Comparison of ENCODE assay signal across 8 mouse cellular contexts in the genomic region with DNA sequence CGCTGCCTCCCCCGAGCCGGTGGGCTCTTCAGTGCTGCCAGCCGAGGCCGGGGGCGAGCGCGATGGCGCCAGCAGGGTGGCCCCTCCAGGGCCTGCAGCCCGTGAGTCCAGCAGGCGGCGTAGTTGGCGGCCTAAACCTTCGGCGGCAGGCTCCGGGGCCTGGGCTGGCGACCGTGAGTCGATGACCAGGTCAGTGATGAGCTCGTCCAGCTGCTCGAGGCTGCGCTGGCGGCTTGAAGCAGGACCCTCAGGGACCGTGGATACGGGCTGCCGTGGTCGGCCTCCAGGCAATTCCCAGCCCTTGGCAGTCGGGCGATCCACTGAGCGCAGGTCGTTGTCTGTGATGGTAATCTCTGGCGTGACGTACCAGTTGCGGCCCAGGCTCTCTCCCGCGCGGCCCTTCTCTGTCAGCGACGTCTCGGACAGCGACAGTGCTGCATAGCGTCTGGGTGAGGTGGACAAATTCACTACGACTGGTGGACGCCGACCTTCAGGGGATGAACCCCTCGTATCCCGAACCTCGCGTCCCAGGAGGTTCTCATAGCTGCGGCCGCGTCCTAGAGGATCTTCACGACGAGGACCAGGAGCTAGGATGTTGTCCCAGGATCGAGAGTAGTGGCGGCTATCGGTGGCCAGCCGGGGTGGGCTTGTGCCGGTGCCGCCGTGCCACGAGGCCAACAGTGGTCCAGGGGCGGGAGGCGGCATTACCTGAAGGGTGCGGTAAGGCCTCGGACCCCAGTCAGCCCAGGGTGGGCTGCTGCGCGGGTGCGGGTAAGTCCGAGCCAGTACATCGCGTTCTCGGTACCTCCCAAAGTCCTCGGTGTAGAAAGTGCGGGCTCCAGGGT. TPM values are rescaled to one million over a fixed set of nuclear protein-coding genes. Genes with fewer than 3 reads are reported as not detected.
DNase-seq lines count a peak whose midpoint lies in the region; ATAC-seq and TF ChIP-seq lines count a peak whose summit lies in the region.

No protein-coding gene starts in this region.

- no peak overlapping the region for H3K4me3 ChIP-seq in left cerebral cortex, adult 2 months
- H3K4me3 ChIP-seq in forebrain, embryonic 12.5 days (replicated peaks): peak overlapping the region; percentile 30
- peak overlapping the region; percentile 33 for H3K4me3 ChIP-seq in limb, embryonic 12.5 days (replicated peaks)
- peak overlapping the region; percentile 5; the same call in 1 of the 2 replicates for H3K4me3 ChIP-seq in small intestine, adult 2 months (ENCODE audit: low read depth, low read length)

- H3K4me1 ChIP-seq in forebrain, embryonic 12.5 days: peaks cover 69% of the 10 kb centered on the region
- H3K4me1 ChIP-seq in limb, embryonic 12.5 days (replicated peaks): peaks cover 77% of the 10 kb centered on the region
- H3K4me1 ChIP-seq in small intestine, adult 2 months (ENCODE audit: control insufficient read depth, insufficient read depth, insufficient read length, low read length): peaks cover 33% of the 10 kb centered on the region

- TF ChIP-seq POLR2A in small intestine, adult 2 months (IDR thresholded peaks at IDR 0.05; ENCODE audit: low read depth, low read length): no peak

- H3K9ac ChIP-seq in forebrain, embryonic 12.5 days: no peak overlapping the region; the same call in 1 of the 2 replicates
- no peak overlapping the region; the same call in 1 of the 2 replicates for H3K9ac ChIP-seq in limb, embryonic 12.5 days (replicated peaks)

- TF ChIP-seq CTCF in left cerebral cortex, adult 2 months (IDR thresholded peaks at IDR 0.05): peak; percentile 2; the same call in 1 of the 2 replicates
- TF ChIP-seq CTCF in small intestine, adult 2 months (IDR thresholded peaks at IDR 0.05; ENCODE audit: extremely low read depth, insufficient read length, insufficient replicate concordance, low read depth, low read length): no peak

- H3K9me3 ChIP-seq in forebrain, embryonic 12.5 days: no peaks in the 10 kb centered on the region
- H3K9me3 ChIP-seq in limb, embryonic 12.5 days: no peaks in the 10 kb centered on the region

- peak in 1 of 2 experiments; percentile 28 for DNase-seq in left cerebral cortex, adult 2 months (ENCODE audit: extremely low spot score in 1 of 2, low spot score in 2 of 2)
- DNase-seq in left cerebral cortex, postnatal 36 days (ENCODE audit: low spot score in 2 of 2): no peak
- peak; percentile 24 to 64 for DNase-seq in cerebellum, adult 18-20 months
- no peak for DNase-seq in urinary bladder, postnatal 10 days (ENCODE audit: low spot score)
- no peak for DNase-seq in testis, postnatal 14 days (ENCODE audit: low spot score)

- peaks cover 60% of the 10 kb centered on the region for H3K27me3 ChIP-seq in forebrain, embryonic 12.5 days
- H3K27me3 ChIP-seq in limb, embryonic 12.5 days: peaks cover 57% of the 10 kb centered on the region
- H3K27me3 ChIP-seq in small intestine, adult 2 months (ENCODE audit: control insufficient read depth, insufficient read depth, low read length): peaks cover 36% of the 10 kb centered on the region

- 4% methylated on average over 75 of the region's 75 CpGs for WGBS in forebrain, embryonic 12.5 days
- 5% methylated on average over 75 of the region's 75 CpGs for WGBS in limb, embryonic 12.5 days
- 22% methylated on average over 75 of the region's 75 CpGs for WGBS in small intestine, adult 2 months

- H3K36me3 ChIP-seq in forebrain, embryonic 12.5 days (replicated peaks): peaks cover 6% of the 10 kb centered on the region
- peaks cover 9% of the 10 kb centered on the region for H3K36me3 ChIP-seq in limb, embryonic 12.5 days
- peaks cover 1% of the 10 kb centered on the region; the same call in 1 of the 2 replicates for H3K36me3 ChIP-seq in small intestine, adult 2 months (ENCODE audit: control insufficient read depth, insufficient read depth, low read length)

- no peak for ATAC-seq in forebrain, embryonic 12.5 days (ENCODE audit: low FRiP score)
- ATAC-seq in limb, embryonic 12.5 days (ENCODE audit: insufficient number of reproducible peaks, insufficient read depth, low FRiP score, low TSS enrichment, low read depth): no peak

- peak overlapping the region; percentile 44 for H3K4me2 ChIP-seq in forebrain, embryonic 12.5 days
- H3K4me2 ChIP-seq in limb, embryonic 12.5 days: peak overlapping the region; percentile 53

- intact Hi-C loops in left cerebral cortex, adult 2 months (cut with DNase I): no loop called here
- intact Hi-C loops in left cerebral cortex, postnatal 36 days (cut with DNase I): no loop called here

- H3K27ac ChIP-seq in left cerebral cortex, adult 2 months: peak overlapping the region; percentile 97
- H3K27ac ChIP-seq in forebrain, embryonic 12.5 days: no peak overlapping the region
- H3K27ac ChIP-seq in limb, embryonic 12.5 days: no peak overlapping the region
- H3K27ac ChIP-seq in small intestine, adult 2 months (ENCODE audit: insufficient read depth, low read depth, low read length): no peak overlapping the region

RNA-seq across cellular contexts. Expression of gene Phpt1, which starts 3.1 kb away (rescaled TPM):
- 10 to 100 TPM; 64.0 to 70.5 TPM for total RNA-seq in left cerebral cortex, adult 2 months (2021)
- total RNA-seq in left cerebral cortex, postnatal 36 days (2021): 10 to 100 TPM; 74.6 to 75.4 TPM
- polyA plus RNA-seq in forebrain, embryonic 12.5 days (2016; fragmentation: Nextera tagmentation; extraction: Ambion mirVana): 154 and 158 TPM in 2 replicates
- polyA plus RNA-seq in limb, embryonic 12.5 days (2016; fragmentation: Nextera tagmentation; extraction: Ambion mirVana): 183 and 184 TPM in 2 replicates
- 15.8 and 29.7 TPM in 2 replicates for polyA plus RNA-seq in small intestine, adult 2 months (2012; rRNA removed)

RNA-seq across cellular contexts. Expression of gene Ajm1, which starts 3.4 kb away (rescaled TPM):
- total RNA-seq in left cerebral cortex, adult 2 months (2021): 100 to 1,000 TPM; 102 to 104 TPM
- total RNA-seq in left cerebral cortex, postnatal 36 days (2021): 100 to 1,000 TPM in 1 of 2 experiments, 10 to 100 TPM in 1; 99.8 to 110 TPM
- 0.91 and 1.5 TPM in 2 replicates for polyA plus RNA-seq in forebrain, embryonic 12.5 days (2016; fragmentation: Nextera tagmentation; extraction: Ambion mirVana)
- polyA plus RNA-seq in limb, embryonic 12.5 days (2016; fragmentation: Nextera tagmentation; extraction: Ambion mirVana): 0.08 and 0.23 TPM in 2 replicates
- 1.7 and 2.2 TPM in 2 replicates for polyA plus RNA-seq in small intestine, adult 2 months (2012; rRNA removed)

RNA-seq across cellular contexts. Expression of gene Mamdc4, which starts 3.5 kb away (rescaled TPM):
- 1 to 10 TPM; 1.8 to 2.6 TPM for total RNA-seq in left cerebral cortex, adult 2 months (2021)
- total RNA-seq in left cerebral cortex, postnatal 36 days (2021): 1 to 10 TPM; 1.4 to 2.4 TPM
- polyA plus RNA-seq in forebrain, embryonic 12.5 days (2016; fragmentation: Nextera tagmentation; extraction: Ambion mirVana): 5.2 and 5.9 TPM in 2 replicates
- polyA plus RNA-seq in limb, embryonic 12.5 days (2016; fragmentation: Nextera tagmentation; extraction: Ambion mirVana): 2.3 and 3.0 TPM in 2 replicates
- 0.52 and 1.1 TPM in 2 replicates for polyA plus RNA-seq in small intestine, adult 2 months (2012; rRNA removed)

RNA-seq across cellular contexts. Expression of gene Edf1, which starts 20.5 kb away (rescaled TPM):
- total RNA-seq in left cerebral cortex, adult 2 months (2021): 100 to 1,000 TPM; 190 to 202 TPM
- 100 to 1,000 TPM; 189 to 236 TPM for total RNA-seq in left cerebral cortex, postnatal 36 days (2021)
- polyA plus RNA-seq in forebrain, embryonic 12.5 days (2016; fragmentation: Nextera tagmentation; extraction: Ambion mirVana): 332 and 360 TPM in 2 replicates
- polyA plus RNA-seq in limb, embryonic 12.5 days (2016; fragmentation: Nextera tagmentation; extraction: Ambion mirVana): 320 and 329 TPM in 2 replicates
- polyA plus RNA-seq in small intestine, adult 2 months (2012; rRNA removed): 209 and 413 TPM in 2 replicates

RNA-seq across cellular contexts. Expression of gene Rabl6, which starts 30.1 kb away (rescaled TPM):
- 100 to 1,000 TPM; 157 to 163 TPM for total RNA-seq in left cerebral cortex, adult 2 months (2021)
- total RNA-seq in left cerebral cortex, postnatal 36 days (2021): 100 to 1,000 TPM; 144 to 160 TPM
- polyA plus RNA-seq in forebrain, embryonic 12.5 days (2016; fragmentation: Nextera tagmentation; extraction: Ambion mirVana): 76.6 and 76.8 TPM in 2 replicates
- polyA plus RNA-seq in limb, embryonic 12.5 days (2016; fragmentation: Nextera tagmentation; extraction: Ambion mirVana): 81.3 and 83.0 TPM in 2 replicates
- polyA plus RNA-seq in small intestine, adult 2 months (2012; rRNA removed): 35.3 and 47.6 TPM in 2 replicates

Comparison
In these comparisons a context has a peak if more than half of its experiments do, and no peak if none do; other contexts are left out.
1. DNase-seq: peak in cerebellum, adult 18-20 months (2 of 2); none in left cerebral cortex, postnatal 36 days (0 of 2), urinary bladder, postnatal 10 days (single experiment) and testis, postnatal 14 days (single experiment).